Mouse (Mus musculus) gastrocnemius, postnatal 4 days (tissue): ENCODE results near the gene Slc25a26. TPM values are rescaled to one million over a fixed set of nuclear protein-coding genes. Genes with fewer than 3 reads are reported as not detected.

Experiments
- DNase-seq, 2 experiments: peaks; one replicate each; pipeline ENCODE4 v3.0.0; 2021 to 2022; ENCODE audit warnings: low spot score in 2 of 2, mixed read lengths in 2 of 2
- total RNA-seq, 2 experiments: library from RNA; stranded (reverse); gene quantifications; 2 replicates each; pipeline ENCODE4 v1.2.3; 2021

Slc25a26 gene
- total RNA-seq, 2 experiments from 2014 or later, result 7.0 to 8.0 TPM

GRCm38 (mm10) chr6:94634274-94634673 lies 134.1 kb downstream of the Slc25a26 start:
- no peak for DNase-seq

- no peak for DNase-seq
These were observed 134.6 kb downstream of the Slc25a26 start for GRCm38 (mm10) chr6:94634710-94635109.

DNA sequence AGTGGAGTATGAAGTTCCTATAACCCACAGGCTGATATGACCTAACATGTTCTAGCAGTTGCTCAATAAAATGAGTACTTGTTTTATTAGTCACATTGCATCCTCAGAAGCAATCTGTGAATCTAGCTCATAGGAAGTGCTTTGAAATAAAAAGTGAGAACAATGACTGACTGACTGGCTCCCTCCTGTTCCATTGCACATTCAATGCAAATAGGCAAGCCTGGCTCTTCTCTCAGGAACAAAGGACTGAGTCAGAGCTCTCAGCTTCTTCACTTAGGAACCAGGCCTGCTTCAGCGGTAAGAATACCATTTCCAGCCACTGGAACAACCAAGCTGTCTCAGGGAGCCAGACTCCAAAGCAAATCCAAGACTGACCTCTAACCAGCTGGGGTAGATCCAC lies 135.2 kb downstream of the Slc25a26 start:
- DNase-seq, result no peak

GRCm38 (mm10) chr6:94637024-94637434 lies 136.9 kb downstream of the Slc25a26 start:
- DNase-seq, result no peak

GRCm38 (mm10) chr6:94640297-94640696 lies 140.2 kb downstream of the Slc25a26 start:
- DNase-seq, result no peak

- DNase-seq, result no peak
These were observed 141.9 kb downstream of the Slc25a26 start for GRCm38 (mm10) chr6:94642048-94642447.

DNA sequence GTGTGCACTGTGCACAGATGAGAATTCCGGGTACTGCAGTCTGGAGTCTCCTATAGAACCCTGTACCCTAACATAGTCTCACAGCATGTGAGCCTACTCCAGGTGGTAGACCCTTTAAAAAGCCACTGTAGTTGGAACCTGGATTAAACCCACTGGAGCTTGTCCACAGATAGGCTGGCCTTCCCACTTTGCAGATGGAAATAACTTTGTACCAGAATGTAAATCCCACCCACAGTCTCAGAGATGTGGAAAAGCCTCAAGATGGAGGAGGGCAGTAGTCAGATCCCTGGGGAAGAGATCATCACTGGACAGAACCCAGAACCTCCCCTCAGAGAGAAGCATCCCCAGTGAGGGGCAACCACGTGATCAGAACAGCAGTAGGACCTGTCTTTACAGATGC lies 143.9 kb downstream of the Slc25a26 start:
- no peak for DNase-seq

- DNase-seq, result no peak
These were observed 144.5 kb downstream of the Slc25a26 start for GRCm38 (mm10) chr6:94644641-94645040.

GRCm38 (mm10) chr6:94645723-94646122 lies 145.6 kb downstream of the Slc25a26 start:
- no peak for DNase-seq

- no peak for DNase-seq
These were observed 146.2 kb downstream of the Slc25a26 start for GRCm38 (mm10) chr6:94646274-94646863.

DNA sequence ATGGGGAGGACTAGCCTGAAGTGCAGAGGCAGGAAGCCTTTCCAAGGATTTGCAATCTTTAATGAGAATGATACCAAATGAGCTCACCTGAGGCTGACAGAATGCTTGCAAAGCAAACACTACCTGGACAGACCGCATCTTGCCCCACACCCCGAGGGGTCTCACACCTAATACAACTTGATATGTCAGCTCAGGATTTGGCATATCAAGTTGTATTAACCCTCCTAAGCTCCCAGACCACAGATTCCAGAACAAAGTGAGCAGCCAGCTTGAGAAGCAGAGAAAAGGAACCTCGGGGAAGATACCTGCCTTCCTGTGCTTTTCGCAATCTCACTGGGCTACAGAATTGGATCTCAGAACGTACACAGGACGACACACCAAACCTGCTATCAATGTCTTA lies 146.8 kb downstream of the Slc25a26 start:
- DNase-seq, result no peak

- DNase-seq, result peak; percentile 50 to 72
These were observed 147.7 kb downstream of the Slc25a26 start for GRCm38 (mm10) chr6:94647574-94648430.

DNA sequence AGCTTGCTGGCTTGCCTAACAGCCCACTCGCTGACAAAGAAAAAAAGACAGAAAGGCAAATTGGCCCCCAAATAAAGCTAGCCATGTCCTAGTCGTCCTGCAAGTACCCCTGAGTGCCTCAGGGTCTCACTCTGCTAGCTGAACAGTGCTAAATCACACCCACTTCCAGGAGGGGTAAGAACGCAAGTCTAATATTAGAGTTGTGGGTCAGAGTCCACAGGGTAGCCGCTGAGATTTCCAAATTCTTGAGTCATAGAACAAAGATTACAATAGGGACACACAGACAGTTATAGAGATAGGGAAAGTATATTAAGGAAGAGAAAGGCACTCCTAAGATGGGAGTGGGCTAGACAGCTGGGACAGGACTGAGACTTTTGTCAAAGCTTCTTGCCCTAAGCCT lies 148.4 kb downstream of the Slc25a26 start:
- no peak for DNase-seq

DNA sequence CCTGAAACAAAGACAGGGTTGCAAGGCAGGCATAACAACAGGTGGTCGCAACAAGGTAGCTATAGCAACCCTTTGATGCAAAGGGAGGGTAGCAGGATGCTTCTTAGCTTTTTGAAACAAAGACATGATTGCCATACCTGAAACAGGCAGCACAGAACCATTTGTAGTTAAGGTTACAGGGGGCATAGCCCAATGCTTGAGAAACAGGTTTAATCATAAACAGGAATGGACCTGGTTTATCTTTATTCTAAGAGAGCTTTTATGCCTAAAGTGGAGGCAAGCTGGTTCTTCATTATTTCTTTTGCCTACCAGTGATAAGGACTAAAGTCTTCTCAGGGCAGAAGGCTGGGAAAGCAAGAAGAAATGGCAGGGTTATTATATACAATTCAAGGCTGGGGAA lies 149.5 kb downstream of the Slc25a26 start:
- DNase-seq, result no peak

- DNase-seq, result no peak
These were observed 151.4 kb downstream of the Slc25a26 start for GRCm38 (mm10) chr6:94651541-94651940.

- DNase-seq, result no peak
These were observed 152.6 kb downstream of the Slc25a26 start for GRCm38 (mm10) chr6:94652659-94653213.

GRCm38 (mm10) chr6:94653388-94654316 lies 153.5 kb downstream of the Slc25a26 start:
- DNase-seq, result no peak
